Mouse (Mus musculus): ENCODE data around the gene Phc2. TPM values are rescaled to one million over a fixed set of nuclear protein-coding genes. Genes with fewer than 3 reads are reported as not detected.

Phc2 gene
- polyA plus RNA-seq, 1 experiment, result 126 TPM

DNA sequence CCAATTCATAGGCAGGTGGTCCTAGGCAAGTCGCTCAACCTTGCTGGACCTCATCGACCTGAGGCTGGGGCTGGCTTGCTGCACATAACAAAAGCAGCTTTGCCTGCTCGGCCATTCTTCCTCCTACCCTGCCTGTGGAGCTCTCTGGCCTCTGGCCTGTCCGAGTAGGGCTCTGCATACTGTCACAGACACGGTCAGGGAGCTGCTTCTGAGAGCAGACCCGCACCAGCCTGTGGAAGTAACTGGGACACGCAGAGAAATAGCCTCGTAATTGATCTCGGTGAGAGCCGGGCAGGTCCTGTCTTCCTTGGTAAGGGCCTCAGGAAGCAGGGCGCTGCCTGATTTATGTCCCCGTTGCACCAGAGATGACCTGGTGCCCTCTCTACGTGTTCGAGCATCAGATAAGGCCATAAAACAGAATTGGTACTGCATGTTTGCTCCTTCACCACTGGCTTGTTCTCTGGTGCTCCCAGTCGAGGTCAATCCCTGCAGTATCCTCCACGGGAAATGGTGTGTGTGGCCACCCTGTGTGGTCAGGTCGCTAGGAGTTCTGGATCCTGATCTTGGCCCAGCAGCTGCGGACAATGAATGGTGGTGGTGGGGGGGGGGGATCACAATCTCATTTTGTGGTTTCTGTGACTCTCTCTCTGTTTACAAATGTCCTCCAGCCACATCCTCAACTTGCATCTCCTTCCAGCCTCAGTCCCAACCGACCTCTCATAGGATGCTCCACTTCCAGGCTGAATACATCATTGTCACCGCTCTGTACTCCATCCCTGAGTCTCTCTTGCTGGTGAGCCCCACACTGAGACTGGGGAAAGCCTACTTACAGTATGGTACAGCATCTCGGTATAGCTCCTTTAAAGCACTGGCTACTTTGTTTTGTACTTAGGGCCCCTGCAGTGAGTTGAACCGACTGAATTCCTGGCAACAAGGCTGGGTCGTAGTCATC, 12.5 kb upstream of the Phc2 start:
- Histone ChIP-seq H3K4me1 (ENCODE audit: control insufficient read depth, insufficient read depth, low read length) (no peaks in the 10 kb centered on the region), H3K4me3 (replicated peaks; ENCODE audit: extremely low read depth, low read depth, low read length) (no peak overlapping the region)
- no peak for DNase-seq
- WGBS, result 53% methylated on average over 23 of the region's 23 CpGs
- TF ChIP-seq POLR2A (IDR thresholded peaks at IDR 0.05; ENCODE audit: borderline replicate concordance, extremely low read depth, low read depth, low read length) (no peak), CTCF (IDR thresholded peaks at IDR 0.05; ENCODE audit: insufficient read depth, low read length) (no peak)

- H3K4me1 ChIP-seq (ENCODE audit: control insufficient read depth, insufficient read depth, low read length), result no peaks in the 10 kb centered on the region
- WGBS, result 37% methylated on average over 6 of the region's 6 CpGs
- no peak overlapping the region for H3K4me3 ChIP-seq (replicated peaks; ENCODE audit: extremely low read depth, low read depth, low read length)
- TF ChIP-seq CTCF (IDR thresholded peaks at IDR 0.05; ENCODE audit: insufficient read depth, low read length), result no peak
- no peak for TF ChIP-seq POLR2A (IDR thresholded peaks at IDR 0.05; ENCODE audit: borderline replicate concordance, extremely low read depth, low read depth, low read length)
- DNase-seq, result no peak
Measured at GRCm38 (mm10) chr4:128645896-128646295, 8.6 kb upstream of the Phc2 start.

- H3K4me3 ChIP-seq (replicated peaks; ENCODE audit: extremely low read depth, low read depth, low read length), result no peak overlapping the region
- no peak for DNase-seq
- whole genome bisulfite sequencing, result 50% methylated on average over 7 of the region's 7 CpGs
- no peaks in the 10 kb centered on the region for H3K4me1 ChIP-seq (ENCODE audit: control insufficient read depth, insufficient read depth, low read length)
- TF ChIP-seq CTCF (IDR thresholded peaks at IDR 0.05; ENCODE audit: insufficient read depth, low read length), result no peak
- no peak for TF ChIP-seq POLR2A (IDR thresholded peaks at IDR 0.05; ENCODE audit: borderline replicate concordance, extremely low read depth, low read depth, low read length)
Measured at GRCm38 (mm10) chr4:128646762-128647161, 7.7 kb upstream of the Phc2 start.

DNA sequence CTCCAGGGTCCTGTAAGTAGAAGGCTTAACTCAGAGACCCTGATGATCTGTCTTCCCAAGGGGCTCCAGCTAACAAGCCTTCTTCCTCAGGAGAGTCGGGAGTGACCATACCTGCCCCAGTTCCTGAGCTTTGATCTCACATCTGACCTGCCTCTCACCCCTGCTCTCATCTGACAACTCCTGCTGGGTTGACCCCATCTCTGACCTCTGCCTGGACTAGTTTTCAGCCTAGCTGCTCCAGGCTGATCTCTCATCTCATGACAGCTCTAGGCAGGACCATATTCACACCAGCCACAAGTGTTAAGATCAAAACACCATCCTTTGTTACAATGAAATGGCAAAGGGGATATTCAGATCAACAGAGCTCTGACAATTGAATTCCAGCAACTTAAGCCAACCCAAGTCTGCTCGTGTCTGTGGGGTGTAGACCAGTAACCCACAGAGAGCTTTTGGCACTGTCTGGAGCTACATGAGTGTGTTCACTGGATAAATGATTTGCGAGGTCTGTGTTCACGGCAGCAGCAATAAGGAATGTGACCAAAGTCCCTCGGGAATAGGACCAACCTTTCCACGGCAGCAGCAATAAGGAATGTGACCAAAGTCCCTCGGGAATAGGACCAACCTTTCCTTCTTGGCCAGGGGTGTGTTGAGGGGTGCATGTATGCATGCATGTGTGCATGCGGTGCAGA, 5.8 kb upstream of the Phc2 start:
- TF ChIP-seq CTCF (IDR thresholded peaks at IDR 0.05; ENCODE audit: insufficient read depth, low read length) (no peak), POLR2A (IDR thresholded peaks at IDR 0.05; ENCODE audit: borderline replicate concordance, extremely low read depth, low read depth, low read length) (no peak)
- WGBS, result 62% methylated on average over 8 of the region's 8 CpGs
- H3K4me1 ChIP-seq (ENCODE audit: control insufficient read depth, insufficient read depth, low read length), result no peaks in the 10 kb centered on the region
- H3K4me3 ChIP-seq (replicated peaks; ENCODE audit: extremely low read depth, low read depth, low read length), result no peak overlapping the region
- DNase-seq, result no peak

GRCm38 (mm10) chr4:128651530-128651929, 3.0 kb upstream of the Phc2 start:
- DNase-seq, result no peak
- H3K4me1 ChIP-seq (ENCODE audit: control insufficient read depth, insufficient read depth, low read length), result peaks cover 7% of the 10 kb centered on the region; the same call in 1 of the 2 replicates
- H3K4me3 ChIP-seq (replicated peaks; ENCODE audit: extremely low read depth, low read depth, low read length), result no peak overlapping the region
- 62% methylated on average over 3 of the region's 3 CpGs for WGBS
- TF ChIP-seq POLR2A (IDR thresholded peaks at IDR 0.05; ENCODE audit: borderline replicate concordance, extremely low read depth, low read depth, low read length), result no peak
- TF ChIP-seq CTCF (IDR thresholded peaks at IDR 0.05; ENCODE audit: insufficient read depth, low read length), result no peak

GRCm38 (mm10) chr4:128652584-128653298, 1.8 kb upstream of the Phc2 start:
- peaks cover 7% of the 10 kb centered on the region; the same call in 1 of the 2 replicates for H3K4me1 ChIP-seq (ENCODE audit: control insufficient read depth, insufficient read depth, low read length)
- TF ChIP-seq CTCF (IDR thresholded peaks at IDR 0.05; ENCODE audit: insufficient read depth, low read length), result no peak
- TF ChIP-seq POLR2A (IDR thresholded peaks at IDR 0.05; ENCODE audit: borderline replicate concordance, extremely low read depth, low read depth, low read length), result no peak
- H3K4me3 ChIP-seq (replicated peaks; ENCODE audit: extremely low read depth, low read depth, low read length), result no peak overlapping the region
- 30% methylated on average over 5 of the region's 5 CpGs for WGBS
- DNase-seq, result no peak

- DNase-seq, result no peak
- Histone ChIP-seq H3K4me1 (ENCODE audit: control insufficient read depth, insufficient read depth, low read length) (peaks cover 7% of the 10 kb centered on the region; the same call in 1 of the 2 replicates), H3K4me3 (replicated peaks; ENCODE audit: extremely low read depth, low read depth, low read length) (peak overlapping the region; percentile 74)
- WGBS, result 7% methylated on average over 12 of the region's 12 CpGs
- TF ChIP-seq POLR2A (IDR thresholded peaks at IDR 0.05; ENCODE audit: borderline replicate concordance, extremely low read depth, low read depth, low read length) (no peak), CTCF (IDR thresholded peaks at IDR 0.05; ENCODE audit: insufficient read depth, low read length) (no peak)
Measured at GRCm38 (mm10) chr4:128655446-128655845, 944 bp downstream of the Phc2 start.

DNA sequence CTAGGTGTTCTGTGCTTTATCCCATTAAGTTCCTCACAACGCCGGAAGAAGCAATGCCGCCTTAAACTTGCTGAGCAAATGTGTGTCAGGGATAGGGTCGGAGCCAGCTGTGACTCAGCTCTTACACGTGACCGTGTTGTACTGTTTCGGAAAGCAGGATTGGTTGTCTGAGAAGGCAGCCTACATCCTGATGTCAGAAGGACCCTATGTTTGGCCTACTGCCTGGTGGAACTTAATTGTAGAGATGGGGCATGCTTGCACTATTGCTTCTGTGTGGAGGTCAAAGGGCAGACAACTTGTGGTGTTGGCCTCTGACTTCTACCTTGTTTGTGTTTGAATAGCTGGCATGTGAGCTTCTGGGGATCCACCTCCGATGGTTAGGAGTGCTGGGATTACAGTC, 5.7 kb downstream of the Phc2 start:
- H3K4me3 ChIP-seq (replicated peaks; ENCODE audit: extremely low read depth, low read depth, low read length), result no peak overlapping the region
- no peak for DNase-seq
- TF ChIP-seq POLR2A (IDR thresholded peaks at IDR 0.05; ENCODE audit: borderline replicate concordance, extremely low read depth, low read depth, low read length) (no peak), CTCF (IDR thresholded peaks at IDR 0.05; ENCODE audit: insufficient read depth, low read length) (no peak)
- H3K4me1 ChIP-seq (ENCODE audit: control insufficient read depth, insufficient read depth, low read length), result peaks cover 3% of the 10 kb centered on the region; the same call in 1 of the 2 replicates
- WGBS, result 86% methylated on average over 8 of the region's 8 CpGs

GRCm38 (mm10) chr4:128661063-128661462, 6.6 kb downstream of the Phc2 start:
- no peak for DNase-seq
- WGBS, result 76% methylated on average over 8 of the region's 8 CpGs
- TF ChIP-seq POLR2A (IDR thresholded peaks at IDR 0.05; ENCODE audit: borderline replicate concordance, extremely low read depth, low read depth, low read length), result no peak
- no peak for TF ChIP-seq CTCF (IDR thresholded peaks at IDR 0.05; ENCODE audit: insufficient read depth, low read length)
- H3K4me3 ChIP-seq (replicated peaks; ENCODE audit: extremely low read depth, low read depth, low read length), result no peak overlapping the region
- H3K4me1 ChIP-seq (ENCODE audit: control insufficient read depth, insufficient read depth, low read length), result no peaks in the 10 kb centered on the region
